Mouse (Mus musculus) stomach, postnatal 0 days (tissue): ENCODE results near the gene Msi2. TPM values are rescaled to one million over a fixed set of nuclear protein-coding genes. Genes with fewer than 3 reads are reported as not detected.
A peak's percentile ranks its signal among the peaks of the same experiment; 100 is the strongest.

Source experiments
- ATAC-seq: fragments of 200-750 bp; cut with Nextera tagmentation; 2 replicates; pipeline ENCODE4 v1.8.0; 2017; ENCODE audit not compliant: low FRiP score, low TSS enrichment
- DNase-seq: peaks from one replicate; pipeline ENCODE4 v3.0.0-alpha.2; 2016; ENCODE audit warnings: low spot score
- H3K27ac ChIP-seq: fragments of 300-500 bp; sonication (generic); replicated peaks from 2 replicates; pipeline ENCODE4 v1.5.1; 2014; ENCODE audit warnings: mild to moderate bottlenecking, control low read depth
- H3K27me3 ChIP-seq: fragments of 300-500 bp; sonication (generic); 2 replicates; pipeline ENCODE4 v1.6.1; 2014; ENCODE audit warnings: low read length; ENCODE audit not compliant: control insufficient read depth, insufficient read depth
- H3K36me3 ChIP-seq: fragments of 300-500 bp; sonication (generic); 2 replicates; pipeline ENCODE4 v1.6.1; 2014; ENCODE audit warnings: low read length, mixed read lengths; ENCODE audit not compliant: control insufficient read depth, insufficient read depth
- H3K4me1 ChIP-seq: fragments of 300-500 bp; sonication (generic); replicated peaks from 2 replicates; pipeline ENCODE4 v1.6.1; 2014; ENCODE audit warnings: antibody characterized with exemption; ENCODE audit not compliant: control insufficient read depth, insufficient read depth
- H3K4me2 ChIP-seq: fragments of 300-500 bp; sonication (generic); replicated peaks from 2 replicates; pipeline ENCODE4 v1.6.1; 2014; ENCODE audit warnings: low read depth, mild to moderate bottlenecking, control low read depth, moderate library complexity
- H3K4me3 ChIP-seq: fragments of 300-500 bp; sonication (generic); 2 replicates; pipeline ENCODE4 v1.5.1; 2014; ENCODE audit warnings: low read depth, low read length, control low read depth
- H3K9ac ChIP-seq: fragments of 300-500 bp; sonication (generic); 2 replicates; pipeline ENCODE4 v1.6.1; 2014; ENCODE audit warnings: mild to moderate bottlenecking, low read length, control low read depth, mixed read lengths
- H3K9me3 ChIP-seq: fragments of 300-500 bp; sonication (generic); 2 replicates; pipeline ENCODE4 v1.6.1; 2016; ENCODE audit warnings: low read length; ENCODE audit not compliant: control insufficient read depth
- CTCF ChIP-seq: IDR thresholded peaks from 2 replicates; pipeline ENCODE4 v1.5.1; 2016; ENCODE audit warnings: antibody characterized with exemption, low read depth, mild to moderate bottlenecking, moderate library complexity
- EP300 ChIP-seq: optimal IDR thresholded peaks from 2 replicates; pipeline ENCODE3; 2016; ENCODE audit warnings: antibody characterized with exemption
- WGBS: fragments of 180-500 bp; shearing (Covaris S2); extraction: QIAGEN DNeasy Blood & Tissue Kit; methylation state at CpG from one replicate; pipeline ENCODE4 v1.1.7; 2014; 5-methylcytosine and 5-hydroxymethylcytosine counted together
- polyA plus RNA-seq: library from polyadenylated mRNA; unstranded; fragments of >200 nt; fragmentation: Nextera tagmentation; extraction: Ambion mirVana; gene quantifications from 2 replicates; pipeline ENCODE4 v1.2.1, GENCODE M21; 2015

The Msi2 gene
- polyA plus RNA-seq, 1 experiment from 2014 or later = 6.7 TPM

DNA sequence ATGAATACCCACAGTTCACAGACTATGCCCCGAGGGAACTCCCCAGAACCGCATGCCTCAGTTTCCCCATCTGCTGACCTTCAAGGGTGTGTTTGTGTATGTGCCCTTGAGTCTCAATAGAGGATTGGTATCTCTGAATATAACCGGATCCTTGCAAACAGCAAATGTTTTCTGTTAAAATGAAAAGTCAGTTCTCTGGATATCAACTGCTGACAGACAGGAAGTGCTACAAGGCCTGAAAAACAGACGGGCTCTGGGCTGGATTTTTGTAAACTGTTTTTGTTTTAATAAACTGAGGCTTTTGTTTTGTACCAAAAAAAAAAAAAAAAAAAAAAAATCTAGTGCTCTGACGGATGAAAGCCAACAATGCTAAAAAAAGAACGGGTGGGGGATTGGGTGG is 95.8 kb downstream of the Msi2 start:
- no peak overlapping the region for H3K9ac ChIP-seq

DNA sequence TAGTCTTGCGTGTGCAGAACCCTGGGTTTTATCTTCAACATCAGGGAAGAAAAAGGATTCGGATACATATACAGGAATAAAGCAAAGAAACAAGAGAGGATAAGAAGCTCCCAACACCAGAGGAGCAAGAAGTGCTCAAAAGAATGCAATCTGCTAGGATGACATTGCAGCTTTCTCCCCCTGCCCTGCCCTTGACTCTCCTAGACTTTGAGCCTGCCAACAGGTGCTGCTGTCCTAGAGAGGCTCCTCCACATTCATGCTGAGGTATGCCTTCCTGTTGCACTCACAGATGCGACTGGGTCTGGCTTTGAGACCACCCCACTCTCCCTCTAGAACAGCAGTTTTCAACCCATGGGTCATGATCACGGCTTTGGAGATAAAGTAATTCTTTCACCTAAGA is 96.5 kb downstream of the Msi2 start:
- Histone ChIP-seq H3K9me3 (no peaks in the 10 kb centered on the region), H3K27me3 (no peaks in the 10 kb centered on the region), H3K4me2 (no peak overlapping the region), H3K4me1 (peaks cover 14% of the 10 kb centered on the region), H3K27ac (no peak overlapping the region), H3K9ac (no peak overlapping the region), H3K36me3 (no peaks in the 10 kb centered on the region), H3K4me3 (no peak overlapping the region)
- no peak for TF ChIP-seq CTCF
- no peak for TF ChIP-seq EP300
- ATAC-seq (no peak), DNase-seq (no peak)
- WGBS = 77% methylated on average over 4 of the region's 4 CpGs

More for the DNA sequence above, 95.8 kb downstream of the Msi2 start:
- Histone ChIP-seq H3K36me3 (no peaks in the 10 kb centered on the region), H3K27ac (no peak overlapping the region), H3K4me2 (no peak overlapping the region), H3K27me3 (no peaks in the 10 kb centered on the region), H3K9me3 (no peaks in the 10 kb centered on the region), H3K4me1 (peaks cover 14% of the 10 kb centered on the region), H3K4me3 (no peak overlapping the region)
- WGBS = 44% methylated on average over 6 of the region's 6 CpGs
- TF ChIP-seq CTCF (no peak), EP300 (no peak)
- DNase-seq (no peak), ATAC-seq (no peak)

DNA sequence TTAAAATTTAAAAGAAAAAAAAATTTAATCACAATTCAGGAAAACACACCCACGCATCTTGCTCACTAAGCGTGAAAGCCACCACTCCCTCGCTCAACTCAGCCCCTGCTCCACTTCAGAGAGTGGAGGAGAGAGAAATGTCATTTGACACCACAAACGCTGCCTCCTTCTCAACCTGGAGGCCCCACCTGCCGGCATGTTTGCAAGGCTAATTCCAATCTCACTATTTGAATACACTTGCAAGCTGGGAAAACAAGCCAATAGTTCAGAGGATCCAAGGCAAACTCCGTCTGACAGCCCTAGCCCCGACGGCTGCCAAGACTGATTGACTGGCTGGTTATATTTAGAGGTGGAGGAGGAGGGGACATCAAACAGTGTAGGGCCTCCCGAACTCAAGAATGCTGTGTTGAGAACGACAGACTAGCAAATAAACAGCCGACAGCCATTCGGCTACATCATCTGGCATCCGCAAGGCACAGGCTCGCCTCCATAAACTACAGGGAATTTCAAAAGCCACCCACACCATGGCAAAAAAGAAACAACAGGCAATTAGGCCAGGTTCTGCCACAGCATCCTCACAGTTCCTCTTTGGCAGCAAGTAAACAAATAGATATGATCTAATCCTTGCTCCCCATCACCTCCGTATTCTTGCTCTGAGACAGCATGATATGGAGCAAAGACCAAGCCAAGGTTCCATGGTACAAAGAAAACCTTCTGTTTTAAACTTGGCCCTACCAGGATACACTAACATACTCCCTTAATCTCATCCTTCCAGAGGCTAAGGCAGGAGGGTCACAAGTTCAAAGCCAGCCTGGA is 97.9 kb downstream of the Msi2 start:
- DNase-seq (peak; percentile 77), ATAC-seq (peak; percentile 43; the same call in 1 of the 2 replicates)
- H3K4me1 ChIP-seq = peaks cover 14% of the 10 kb centered on the region
- H3K4me2 ChIP-seq = no peak overlapping the region
- no peaks in the 10 kb centered on the region for H3K27me3 ChIP-seq
- TF ChIP-seq CTCF = peak; percentile 42
- no peak for TF ChIP-seq EP300
- H3K9ac ChIP-seq = no peak overlapping the region
- no peaks in the 10 kb centered on the region for H3K9me3 ChIP-seq
- 22% methylated on average over 15 of the region's 15 CpGs for WGBS
- no peaks in the 10 kb centered on the region for H3K36me3 ChIP-seq
- H3K4me3 ChIP-seq = no peak overlapping the region
- H3K27ac ChIP-seq = peak overlapping the region; percentile 49; the same call in 1 of the 2 replicates

DNA sequence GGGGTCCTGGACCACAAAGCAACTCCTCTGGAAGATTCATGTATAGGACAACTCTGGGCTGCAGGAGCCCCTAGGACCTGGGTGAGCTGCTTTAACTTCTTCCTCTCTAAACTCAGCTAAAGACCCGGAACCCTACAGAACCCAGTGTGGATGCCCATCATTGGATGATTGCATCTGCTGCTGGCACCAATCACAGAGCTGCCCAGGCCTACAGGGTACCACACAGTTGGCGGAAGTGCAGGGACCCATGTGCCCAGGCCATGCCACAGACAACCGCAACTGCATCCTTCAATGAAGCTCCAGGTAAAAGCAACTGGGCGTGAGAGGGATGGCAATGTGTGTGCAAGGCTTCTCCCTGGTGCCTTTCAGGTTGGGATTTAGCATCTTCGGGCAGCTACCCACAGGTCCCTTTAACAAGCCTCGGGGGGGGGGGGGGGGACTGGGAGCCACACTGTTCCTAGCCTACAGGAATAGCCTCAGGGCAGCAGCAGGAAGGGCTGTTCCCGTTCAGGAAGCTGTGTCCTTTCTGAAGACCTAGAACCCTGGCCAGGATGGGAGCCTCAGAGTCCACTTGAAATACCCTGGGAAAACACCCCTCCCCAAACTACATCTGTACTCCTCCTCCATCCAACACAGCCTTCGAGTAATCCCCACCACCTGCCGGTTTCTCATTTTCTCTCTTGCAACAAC is 98.7 kb downstream of the Msi2 start:
- H3K4me3 ChIP-seq = no peak overlapping the region
- H3K36me3 ChIP-seq = no peaks in the 10 kb centered on the region
- H3K9ac ChIP-seq = no peak overlapping the region
- peak overlapping the region; percentile 49; the same call in 1 of the 2 replicates for H3K27ac ChIP-seq
- no peaks in the 10 kb centered on the region for H3K27me3 ChIP-seq
- ATAC-seq = peak; percentile 20; the same call in 1 of the 2 replicates
- no peak overlapping the region for H3K4me2 ChIP-seq
- TF ChIP-seq CTCF (no peak), EP300 (no peak)
- peaks cover 14% of the 10 kb centered on the region for H3K4me1 ChIP-seq
- DNase-seq = no peak
- no peaks in the 10 kb centered on the region for H3K9me3 ChIP-seq
- 53% methylated on average over 9 of the region's 9 CpGs for WGBS

DNA sequence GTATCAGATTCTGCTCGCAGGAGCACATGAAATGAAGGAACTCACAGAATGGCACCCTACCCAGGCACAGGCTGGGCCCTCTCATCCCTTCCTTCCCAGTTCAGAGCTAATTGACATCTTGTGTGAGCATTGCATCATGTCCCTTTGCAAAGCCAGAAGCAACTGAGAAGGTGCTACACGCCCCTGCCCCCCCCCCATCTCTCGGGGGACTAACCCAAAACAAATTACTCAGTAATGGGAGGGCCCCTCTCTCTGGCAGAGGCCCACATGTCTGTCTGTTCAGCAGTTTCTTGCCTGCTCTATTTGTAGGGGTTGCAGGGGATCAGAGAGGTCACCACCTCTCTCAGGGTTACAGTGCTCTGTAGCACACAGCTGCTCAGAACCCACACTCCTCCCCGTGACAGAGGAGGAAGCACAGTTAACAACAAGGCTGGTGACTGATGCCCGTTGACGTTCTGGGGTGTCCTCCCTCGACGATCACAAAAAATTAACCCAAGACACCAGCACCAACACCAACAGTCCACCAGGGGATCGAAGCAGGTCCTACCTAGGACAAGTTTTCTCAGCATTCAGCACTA is 99.5 kb downstream of the Msi2 start:
- WGBS = 26% methylated on average over 9 of the region's 9 CpGs
- peak overlapping the region; percentile 56 for H3K27ac ChIP-seq
- H3K9me3 ChIP-seq = no peaks in the 10 kb centered on the region
- ATAC-seq = peak; percentile 45
- no peak for DNase-seq
- H3K4me2 ChIP-seq = no peak overlapping the region
- no peak for TF ChIP-seq EP300
- TF ChIP-seq CTCF = peak; percentile 46
- no peaks in the 10 kb centered on the region for H3K27me3 ChIP-seq
- no peak overlapping the region for H3K4me3 ChIP-seq
- no peak overlapping the region for H3K9ac ChIP-seq
- H3K4me1 ChIP-seq = peaks cover 17% of the 10 kb centered on the region
- H3K36me3 ChIP-seq = no peaks in the 10 kb centered on the region
